Mouse (Mus musculus): ENCODE data around the gene Dock11.

- TF ChIP-seq MYOD1 (IDR thresholded peaks at IDR 0.05; ENCODE audit: control insufficient read depth, insufficient read length, low read depth): no peak
- TF ChIP-seq CTCF (IDR thresholded peaks at IDR 0.05; ENCODE audit: control insufficient read depth, insufficient read depth, insufficient read length): no peak
- no peak for TF ChIP-seq USF1 (IDR thresholded peaks at IDR 0.05; ENCODE audit: low read depth)
Measured at GRCm38 (mm10) chrX:35891534-35892125, 3.0 kb downstream of the Dock11 start.

Data from C2C12 (cell line).